Mouse (Mus musculus): ENCODE measurements around the gene Gm45844.

DNA sequence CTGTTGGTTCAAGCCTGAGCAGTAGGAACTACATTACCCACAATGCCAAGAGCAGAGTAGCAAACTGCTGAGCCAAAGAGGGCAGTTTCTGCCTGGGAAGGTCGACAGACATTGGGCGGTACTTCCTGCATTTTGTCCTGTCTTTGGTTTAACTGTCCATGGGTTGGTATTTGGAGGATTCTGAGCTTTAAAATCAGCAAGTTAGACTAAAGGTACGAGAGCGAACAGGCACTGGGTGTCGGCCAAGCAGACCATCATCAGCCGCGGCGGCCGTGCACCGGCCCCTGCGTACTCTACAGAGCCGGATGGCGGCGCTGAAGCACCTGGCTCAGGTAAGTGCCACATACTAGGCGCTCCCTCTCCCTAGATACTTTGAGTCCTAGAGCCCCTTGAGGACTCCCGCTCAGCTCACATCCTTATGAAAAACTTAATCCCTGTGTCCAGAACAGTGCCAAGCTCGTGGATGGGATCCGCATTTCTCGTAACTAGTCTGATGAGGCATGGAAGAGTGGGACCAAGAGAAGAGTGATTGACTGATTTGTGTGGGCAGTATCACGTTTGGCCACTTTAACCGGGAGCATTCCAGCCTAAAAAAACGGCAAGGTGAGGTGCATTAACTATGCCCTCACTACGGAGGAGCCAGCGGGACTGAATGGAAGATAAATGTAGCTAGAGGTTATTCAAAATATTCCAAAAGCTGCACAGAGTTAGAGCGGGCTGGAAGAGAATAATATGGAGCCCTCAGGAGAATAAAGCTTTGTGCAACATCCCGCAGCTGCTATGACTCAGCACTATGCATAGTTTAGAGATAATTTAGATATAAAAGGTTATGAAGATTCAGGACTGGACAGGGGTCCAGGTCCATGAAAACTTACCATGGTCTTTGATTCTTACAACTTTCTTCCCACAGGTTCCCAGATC is 106.6 kb downstream of the Gm45844 start, which contains the start of gene Zfp418:
- TF ChIP-seq POLR2A (IDR thresholded peaks at IDR 0.05; ENCODE audit: extremely low read depth, insufficient read depth, low read length) (no peak), CTCF (IDR thresholded peaks at IDR 0.05; ENCODE audit: extremely low read depth, insufficient read depth, low read length) (no peak)
